Mouse (Mus musculus) mouse trophoblast stem cell (cell line): ENCODE measurements at regions not wholly inside any gene's neighbourhood (a gene's known extent, or its start where the extent isn't known, plus 50 kb on each side); places are given as distances from the start of the nearest gene placed in this dataset.

ENCODE experiments used
- in situ Hi-C, 2 experiments: fragments of 300-500 bp; cut with MseI, MboI; formaldehyde crosslinking; loops; 2 replicates in 1 of 2; 3 replicates in 1 of 2; pipeline ENCODE4 v1.15.1; 2025

DNA sequence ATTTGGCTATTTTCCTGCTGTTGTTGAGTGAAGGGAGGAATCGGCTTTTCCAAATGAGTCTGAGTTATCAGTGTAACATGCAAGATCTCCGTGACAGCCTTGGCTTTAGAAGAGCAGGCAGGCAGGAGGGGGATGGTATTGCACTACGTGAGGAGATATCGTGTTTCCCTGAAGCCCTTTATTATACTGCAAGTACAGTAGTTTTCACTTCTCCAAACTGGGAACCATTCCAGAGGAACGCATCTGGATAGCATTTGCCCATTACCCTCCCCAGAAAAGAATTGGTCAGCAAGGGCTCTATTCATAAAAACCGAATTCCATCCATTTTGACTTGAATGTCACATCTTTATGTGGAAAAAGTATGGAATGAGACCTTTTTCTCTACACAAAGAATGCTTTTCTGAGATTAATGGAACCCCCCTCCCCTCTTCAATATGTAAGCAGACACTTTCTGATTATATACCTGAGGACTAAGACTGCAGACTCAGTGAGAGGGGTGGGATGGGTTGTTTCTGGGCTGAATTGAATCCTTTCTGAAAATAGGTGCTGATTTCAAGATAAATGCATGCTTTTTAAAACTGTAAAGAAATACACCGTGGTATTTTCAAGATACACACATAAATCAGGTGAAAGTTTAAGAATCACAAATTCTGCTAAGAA lies 571.8 kb downstream of the Car8 start:
- in situ Hi-C loops: no loop called here

DNA sequence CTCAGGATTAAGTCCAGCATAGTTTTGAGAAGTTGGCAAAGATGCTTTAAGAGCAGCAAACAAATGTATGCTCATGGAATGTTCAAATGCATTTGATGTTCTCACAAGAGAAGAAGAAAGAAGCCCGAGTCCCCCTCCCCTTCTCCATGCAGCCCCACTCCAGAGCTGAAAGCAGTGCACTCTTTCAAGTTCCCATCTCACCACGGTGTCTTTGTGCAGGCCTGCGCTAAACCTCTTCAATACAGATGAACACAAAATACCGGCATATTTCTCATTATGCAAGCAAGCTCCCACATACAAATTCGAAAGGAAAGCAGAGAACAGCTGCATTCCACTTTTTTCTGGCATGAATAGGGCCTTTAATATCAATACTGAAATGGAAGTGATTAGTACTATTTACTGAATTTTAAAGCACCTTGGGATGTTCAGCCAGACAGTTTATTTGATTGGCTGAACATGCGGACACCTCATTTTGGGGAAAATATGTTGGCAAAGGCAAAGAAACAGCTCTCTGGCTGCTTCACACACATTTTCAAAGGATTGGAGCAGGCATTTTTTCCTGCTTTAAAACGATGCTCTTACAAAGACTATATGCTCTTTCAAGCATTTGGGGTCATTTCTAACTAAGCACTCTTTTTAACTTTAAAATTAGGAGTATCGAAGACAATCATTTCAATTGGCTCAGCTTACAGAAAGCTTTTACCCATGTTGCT lies 595.8 kb downstream of the Car8 start:
- in situ Hi-C loops: no loop called here

DNA sequence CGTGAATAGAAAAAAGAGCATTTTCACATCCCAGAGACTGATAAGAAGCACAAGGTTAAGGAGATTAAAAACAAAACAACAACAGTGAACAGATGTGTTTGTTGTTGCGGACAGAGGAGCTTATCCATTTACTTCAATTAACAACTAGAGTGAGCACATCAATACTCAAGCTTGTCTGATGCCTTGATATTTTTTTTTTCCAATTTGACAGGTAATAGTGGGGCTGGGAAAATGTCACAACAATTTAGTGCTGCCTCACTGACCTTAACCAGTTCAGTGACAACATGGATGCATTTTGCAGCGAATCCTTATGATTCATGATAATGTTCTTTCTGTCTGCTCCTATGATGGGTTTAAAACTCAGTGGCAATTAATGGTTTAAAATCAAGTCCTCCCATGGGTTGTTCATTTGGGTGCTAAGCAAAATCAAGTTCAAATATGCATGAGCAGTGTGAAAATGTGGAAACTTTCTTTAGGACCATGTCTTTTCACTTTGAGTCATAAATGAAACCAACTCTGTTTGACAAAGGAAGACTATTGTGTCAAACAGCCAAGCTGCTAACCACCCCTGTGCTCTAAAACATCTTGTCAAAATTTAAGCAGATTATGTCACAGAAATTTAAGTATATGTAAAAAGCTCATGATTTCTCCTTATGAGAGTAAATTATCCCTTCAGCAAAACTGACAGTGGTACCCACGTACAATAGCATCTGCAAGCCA lies 641.0 kb downstream of the Car8 start:
- in situ Hi-C loops: no loop called here

DNA sequence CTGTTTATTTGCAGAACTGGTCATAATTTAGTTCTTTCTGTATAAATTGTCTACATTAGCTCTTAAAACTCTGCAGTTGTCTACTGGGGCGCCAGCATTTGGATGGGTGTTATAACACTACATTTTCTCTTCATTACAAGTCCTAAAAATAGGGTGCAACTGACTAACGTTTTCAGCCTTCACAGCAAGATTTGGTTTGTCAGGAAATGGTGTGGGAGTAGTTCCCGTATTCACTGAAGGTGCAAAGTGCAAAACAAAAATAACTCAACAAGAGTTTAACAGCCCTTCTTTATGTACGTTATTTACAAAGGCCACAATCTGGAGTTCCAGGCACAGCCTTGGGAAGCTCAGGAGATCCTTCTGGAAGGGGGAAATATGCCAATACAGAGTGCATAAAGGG lies 642.7 kb downstream of the Car8 start:
- in situ Hi-C loops: no loop called here

DNA sequence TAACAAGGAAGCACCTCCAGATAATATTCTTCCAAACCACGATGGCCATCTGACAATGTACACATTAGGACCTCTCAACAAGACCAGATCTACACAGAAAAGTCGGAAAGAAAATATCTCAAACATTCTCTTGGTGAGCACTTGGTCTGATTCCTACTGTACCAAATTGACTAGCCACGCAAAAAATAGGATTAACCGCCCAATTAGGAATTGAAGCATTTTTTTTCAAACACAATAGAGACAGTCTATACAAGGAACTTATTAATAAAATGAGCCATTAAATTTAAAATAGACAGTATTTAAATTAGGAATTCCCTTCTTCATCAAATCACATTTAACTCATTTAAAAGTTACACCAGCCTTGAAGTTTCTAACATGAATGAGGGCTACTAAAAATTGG lies 655.0 kb downstream of the Car8 start:
- in situ Hi-C loops: no loop called here

DNA sequence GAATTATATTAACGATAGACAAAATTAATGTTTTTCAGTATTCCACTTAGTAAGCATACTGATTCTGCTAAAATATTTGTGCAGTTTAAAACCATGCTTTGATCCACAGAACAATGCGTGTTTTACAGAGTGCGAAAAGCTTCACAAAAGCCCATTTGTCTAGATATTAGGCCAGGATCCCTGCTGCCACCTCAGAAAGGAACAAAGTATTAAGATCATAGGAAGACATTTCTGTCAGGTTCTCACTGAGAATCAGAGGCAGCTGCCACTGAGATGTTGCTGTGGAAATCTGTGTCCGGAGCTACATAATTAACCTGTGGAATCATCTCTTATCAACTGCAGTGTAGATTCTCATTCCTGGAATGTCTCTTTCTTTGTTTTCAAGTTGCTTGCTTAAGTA lies 656.9 kb downstream of the Car8 start:
- in situ Hi-C loops: no loop called here

DNA sequence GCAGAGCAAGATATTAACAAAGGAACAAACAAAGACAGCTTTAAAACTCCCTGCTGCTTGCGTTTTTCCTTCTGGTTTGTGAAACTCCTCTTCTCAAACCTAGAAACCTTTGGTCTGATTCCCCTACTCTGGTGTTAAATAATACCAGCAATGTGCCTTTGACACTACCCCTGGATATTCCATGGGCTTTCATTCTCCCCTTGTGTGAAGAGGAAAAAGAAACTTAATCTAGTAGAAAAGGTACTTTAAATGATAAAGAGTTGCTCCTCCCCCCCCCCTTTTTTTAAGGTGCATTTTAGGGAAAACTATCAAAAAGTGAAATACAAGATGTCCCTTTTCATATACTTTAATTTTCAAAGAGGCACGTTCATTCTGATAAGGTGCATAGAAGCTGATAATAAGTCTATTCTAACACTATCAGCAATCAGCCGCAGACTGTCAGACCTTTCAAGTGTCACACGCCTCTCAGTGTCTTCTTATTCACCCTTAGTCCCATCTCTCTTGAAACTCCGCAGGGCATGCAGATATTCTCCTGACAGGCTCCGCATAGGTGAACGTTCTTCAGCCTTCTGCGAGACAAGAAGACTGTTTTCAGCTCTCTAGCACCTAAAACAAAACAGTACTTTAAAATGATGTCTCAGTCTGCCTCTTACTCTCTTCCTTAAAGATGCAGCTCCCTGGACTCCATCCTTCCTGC lies 657.5 kb downstream of the Car8 start:
- in situ Hi-C loops: no loop called here

DNA sequence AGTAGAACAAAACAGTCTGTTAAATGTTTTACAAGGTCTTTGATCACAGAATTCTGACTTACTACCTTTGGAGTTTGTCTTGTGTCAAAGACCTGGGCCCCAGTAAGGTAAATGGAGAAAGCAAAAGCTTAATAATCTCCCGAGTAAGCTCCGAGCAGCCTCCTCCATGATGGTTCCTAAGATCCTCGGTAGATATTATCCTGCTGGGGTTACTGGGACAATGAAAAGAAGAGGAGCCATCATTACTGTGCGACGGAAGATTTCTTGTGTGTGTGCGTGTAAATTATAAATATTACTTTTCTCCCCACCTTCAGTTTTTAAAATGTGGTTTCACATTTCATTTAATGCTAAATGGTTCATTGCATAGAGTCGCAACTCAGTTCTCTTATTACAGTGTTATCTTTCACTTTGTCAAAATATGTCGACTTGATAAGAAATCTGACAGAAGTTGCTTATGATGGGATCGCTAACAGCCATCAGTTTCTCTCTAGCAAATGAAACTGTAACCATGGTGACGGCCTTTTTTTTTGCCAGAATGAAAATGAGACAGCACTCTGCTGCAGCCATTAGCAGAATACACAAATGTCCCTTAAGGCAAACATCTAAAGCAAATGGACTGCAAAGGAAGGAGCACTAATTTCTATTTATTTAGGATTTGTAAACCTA lies 658.2 kb downstream of the Car8 start:
- in situ Hi-C loops: no loop called here

DNA sequence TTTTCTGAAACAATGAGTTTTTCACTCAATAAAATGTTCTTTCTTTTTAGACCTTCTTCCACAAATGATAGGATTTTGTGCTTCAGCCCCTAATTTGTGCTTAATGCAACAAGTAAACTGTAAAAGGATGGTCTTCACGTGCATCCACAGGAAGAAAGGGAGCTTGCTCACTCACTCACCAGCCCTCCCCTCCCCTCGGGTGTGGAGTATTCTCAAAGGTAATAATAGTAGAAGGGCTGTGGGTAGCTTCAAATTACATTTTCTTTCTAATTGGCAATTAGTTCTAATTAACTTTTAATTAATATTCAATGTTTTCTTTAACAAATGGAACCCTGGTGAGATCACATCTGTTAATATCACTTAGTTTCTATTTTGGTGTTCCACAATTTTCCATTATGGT lies 664.8 kb downstream of the Car8 start:
- in situ Hi-C loops: no loop called here

DNA sequence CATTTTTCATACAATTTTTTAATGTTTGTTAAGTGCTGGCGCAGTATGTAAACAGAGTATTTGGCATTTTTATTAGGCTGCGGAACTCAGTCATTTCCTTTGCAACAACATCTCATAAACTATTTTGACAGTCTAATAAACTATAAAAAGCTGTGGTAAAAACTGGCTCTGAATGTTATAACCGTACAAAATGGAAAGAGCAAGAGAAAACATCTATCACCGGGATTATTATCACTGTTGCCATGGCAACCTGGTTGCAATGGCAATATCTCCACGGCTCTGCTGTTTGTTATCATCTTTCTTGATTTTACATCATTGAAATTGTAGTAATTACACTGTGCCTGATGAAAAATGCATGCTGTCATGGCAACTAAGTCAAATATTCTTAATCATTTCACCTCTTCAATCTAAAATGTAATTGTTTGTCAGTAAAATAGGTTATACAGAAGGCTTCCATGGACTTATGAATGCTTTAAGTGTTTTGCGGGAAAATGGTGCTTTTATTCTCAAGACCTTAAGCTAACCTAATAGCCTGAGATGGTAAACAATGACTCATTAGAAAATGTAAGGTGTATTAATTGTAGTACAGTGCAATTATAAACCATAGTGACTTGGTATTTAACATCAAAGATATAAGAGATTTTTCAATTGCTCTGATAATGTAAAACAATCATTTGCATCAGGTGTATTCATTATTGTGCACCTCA lies 671.0 kb downstream of the Car8 start:
- in situ Hi-C loops: no loop called here

DNA sequence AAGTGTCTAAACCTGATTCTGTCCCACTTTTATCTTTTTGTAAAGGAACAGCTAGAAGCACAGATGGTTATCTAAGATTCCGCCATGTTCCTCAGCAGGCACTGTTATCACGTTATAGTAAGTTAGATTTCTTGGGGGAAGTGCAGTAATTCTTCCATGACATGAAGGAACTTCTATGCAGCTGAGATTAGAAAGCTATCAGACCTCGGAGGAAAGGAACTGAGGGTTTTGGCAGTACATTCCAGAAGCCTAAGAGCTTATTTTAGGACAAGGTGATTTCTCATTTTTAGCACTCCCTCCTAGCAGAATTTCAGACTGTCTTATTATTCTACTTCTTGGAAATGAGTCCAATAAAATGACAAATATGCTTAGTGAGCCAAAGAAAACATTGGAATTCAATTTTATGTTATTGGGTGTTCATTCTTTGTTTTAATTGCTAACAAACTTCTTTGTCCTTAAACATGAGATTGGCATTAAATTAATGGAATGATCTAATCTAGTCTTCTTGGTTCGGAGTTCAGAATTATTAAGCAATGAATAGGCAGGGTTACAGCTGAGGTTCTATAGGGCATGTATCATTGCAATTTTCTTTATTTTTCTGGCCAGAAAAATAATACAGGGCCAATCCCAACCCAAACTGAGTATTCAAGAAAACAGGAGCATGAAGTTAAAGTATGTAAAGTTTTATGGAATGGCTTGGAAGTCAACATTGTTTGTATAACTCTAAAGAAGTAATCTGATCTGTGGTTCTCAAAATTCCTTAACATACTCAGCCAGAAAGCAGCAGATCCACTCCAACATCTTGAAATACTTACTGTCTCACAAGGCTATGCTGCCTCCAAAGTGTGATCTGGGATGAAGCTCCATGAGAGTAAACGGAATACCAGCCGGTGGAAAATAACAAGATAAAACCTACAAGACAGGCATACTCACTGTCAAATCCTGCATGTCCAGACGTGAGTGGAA lies 678.7 kb downstream of the Car8 start:
- in situ Hi-C loops: no loop called here

DNA sequence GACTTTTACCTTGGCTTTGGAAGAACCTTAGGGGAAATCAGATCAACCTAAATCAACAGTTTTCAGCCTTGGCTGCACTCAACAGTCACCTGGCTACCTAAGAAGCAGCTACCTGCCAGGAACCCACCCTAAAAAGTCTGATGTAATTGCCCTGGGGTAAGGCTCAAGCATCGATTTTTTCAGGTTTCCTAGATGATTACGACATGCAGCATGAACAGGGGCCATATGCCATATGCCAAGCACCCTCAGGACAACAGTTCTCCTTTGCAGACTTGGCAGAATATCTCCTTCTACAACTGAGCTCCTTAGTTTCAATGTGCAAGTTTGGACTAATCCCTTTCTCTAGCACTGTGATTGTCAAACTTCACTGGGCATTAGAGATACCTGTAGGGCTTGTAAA lies 680.1 kb downstream of the Car8 start:
- in situ Hi-C loops: no loop called here

DNA sequence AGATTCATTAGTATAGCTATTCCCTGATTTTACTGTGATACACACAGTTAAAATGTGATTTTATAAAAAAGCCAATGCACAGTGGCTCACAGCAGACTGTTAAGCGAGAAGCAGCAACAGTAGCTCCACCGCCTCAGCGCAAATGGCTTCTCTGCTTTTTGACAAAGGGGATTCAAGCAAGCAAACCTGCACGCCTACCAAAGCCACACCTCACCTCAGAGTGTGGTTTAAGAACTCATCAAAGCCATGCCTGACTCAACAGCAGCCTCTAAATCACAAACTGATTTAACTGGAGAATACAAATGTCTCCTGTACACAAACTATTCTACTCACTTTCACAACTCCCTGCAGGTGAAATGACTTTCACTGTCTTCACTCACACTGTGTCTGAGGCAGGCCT lies 704.5 kb downstream of the Car8 start:
- in situ Hi-C loops: no loop called here

DNA sequence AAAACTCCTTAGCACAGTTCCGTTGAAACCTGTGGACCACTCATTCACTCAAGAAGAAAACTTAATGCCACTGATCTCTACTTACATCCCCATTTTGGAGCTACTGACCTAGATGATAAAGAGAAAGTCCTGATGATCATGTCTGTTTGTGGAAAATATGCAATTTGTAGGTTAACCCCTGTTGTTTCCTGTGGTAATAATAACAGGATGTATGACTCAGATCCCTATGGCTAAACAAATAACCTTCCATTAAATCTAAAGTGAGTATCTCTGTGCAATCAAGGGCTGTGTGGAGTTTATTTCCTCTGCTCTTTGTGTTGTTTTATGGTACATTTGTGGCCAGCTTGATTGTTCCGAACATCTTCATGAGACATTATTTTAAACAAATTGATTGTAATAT lies 711.1 kb downstream of the Car8 start:
- in situ Hi-C loops: no loop called here

DNA sequence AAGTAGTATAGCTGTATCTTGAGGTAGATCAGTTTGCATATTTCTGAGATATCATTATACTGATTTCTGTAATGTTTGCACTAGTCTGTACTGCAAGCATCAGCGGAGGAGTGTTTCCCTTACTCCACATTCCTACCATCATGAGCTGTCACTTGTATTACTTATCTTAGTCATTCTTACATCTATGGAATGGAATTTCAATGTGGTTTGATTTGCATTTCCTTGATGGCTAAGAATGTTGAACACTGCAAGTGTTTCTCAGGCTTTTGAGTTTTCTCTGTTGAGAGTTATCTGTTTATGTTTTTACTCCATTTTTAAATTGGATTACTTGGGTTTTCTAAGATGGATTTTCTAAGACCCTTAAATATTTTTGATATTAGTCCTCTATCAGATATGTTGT lies 725.8 kb downstream of the Car8 start:
- in situ Hi-C loops: no loop called here

DNA sequence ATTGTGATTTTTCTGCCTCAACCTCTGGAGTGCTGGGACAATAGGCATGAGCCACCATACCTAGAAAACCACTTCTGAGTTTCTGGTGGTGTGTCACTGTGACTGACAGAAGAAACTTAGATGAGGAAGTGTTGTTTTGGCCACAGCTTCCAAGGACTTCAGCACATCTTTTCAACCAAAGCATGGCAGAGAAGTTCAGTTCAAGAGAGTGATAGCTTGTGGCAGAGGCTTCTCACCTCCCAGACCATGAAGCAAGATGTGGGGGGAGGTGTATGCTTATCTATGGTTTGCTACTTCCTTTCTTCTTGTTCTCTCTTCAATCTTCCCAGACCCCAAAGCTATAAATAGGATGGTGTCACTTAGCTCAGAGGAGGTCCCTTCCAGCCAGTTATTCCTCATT lies 753.3 kb downstream of the Car8 start:
- in situ Hi-C loops: no loop called here

DNA sequence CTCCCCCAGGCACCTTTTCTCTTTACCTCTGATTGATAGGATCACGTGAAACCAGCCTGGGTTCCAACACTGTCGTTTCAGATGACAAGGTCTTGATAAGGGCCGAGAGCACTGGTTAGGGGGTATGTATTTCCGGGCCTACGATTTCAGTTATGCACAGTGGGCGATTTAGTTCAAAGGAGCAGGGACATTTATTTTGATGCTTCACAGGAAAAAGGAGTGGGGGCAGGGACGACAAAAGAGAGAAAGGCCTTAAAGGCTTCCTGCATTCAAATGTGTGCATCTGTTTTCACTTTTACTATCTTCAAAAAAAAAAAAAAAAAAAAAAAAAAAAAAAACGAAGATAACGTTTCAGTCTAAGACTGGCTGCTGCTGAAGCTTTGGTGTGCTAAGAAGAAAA lies 783.7 kb downstream of the Car8 start:
- in situ Hi-C loops: no loop called here

DNA sequence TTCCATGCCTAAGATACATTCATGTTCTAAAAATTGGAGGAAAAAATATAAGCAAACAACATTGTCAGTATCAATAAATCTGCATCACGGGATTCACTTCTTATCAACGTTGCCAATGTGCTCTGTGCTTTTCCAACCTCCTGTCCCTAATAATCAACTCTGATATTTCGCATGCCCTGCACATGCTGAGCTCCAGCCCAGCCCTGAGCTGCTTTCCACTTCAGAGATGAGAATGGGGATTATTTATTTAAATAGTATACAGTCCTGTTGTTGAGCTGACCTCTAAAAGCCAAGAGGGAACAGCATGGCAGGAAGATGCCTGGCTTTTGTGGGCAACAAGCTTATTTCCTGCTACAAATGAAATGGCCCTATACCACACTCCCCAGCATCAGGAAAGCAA lies 786.2 kb downstream of the Car8 start:
- in situ Hi-C loops: no loop called here

DNA sequence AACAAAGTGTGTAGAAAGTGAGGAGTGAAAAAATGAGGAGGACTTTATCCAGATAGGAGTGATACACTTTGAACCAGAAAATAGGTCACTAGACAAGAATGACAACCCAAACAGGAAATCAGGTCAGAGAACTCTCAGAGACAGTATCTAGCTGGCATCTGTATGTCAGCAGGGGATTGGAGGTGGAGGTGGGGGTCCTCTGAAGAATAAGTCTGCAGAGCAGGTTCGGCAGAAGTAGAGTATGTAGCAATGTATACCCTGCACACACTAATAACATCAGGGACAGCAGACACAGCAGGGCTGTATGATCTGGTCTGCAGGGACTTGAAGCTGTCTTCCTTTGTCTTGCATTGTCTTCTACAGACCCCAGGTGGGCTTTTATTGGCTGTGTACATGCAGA lies 787.9 kb downstream of the Car8 start:
- in situ Hi-C loops: no loop called here

DNA sequence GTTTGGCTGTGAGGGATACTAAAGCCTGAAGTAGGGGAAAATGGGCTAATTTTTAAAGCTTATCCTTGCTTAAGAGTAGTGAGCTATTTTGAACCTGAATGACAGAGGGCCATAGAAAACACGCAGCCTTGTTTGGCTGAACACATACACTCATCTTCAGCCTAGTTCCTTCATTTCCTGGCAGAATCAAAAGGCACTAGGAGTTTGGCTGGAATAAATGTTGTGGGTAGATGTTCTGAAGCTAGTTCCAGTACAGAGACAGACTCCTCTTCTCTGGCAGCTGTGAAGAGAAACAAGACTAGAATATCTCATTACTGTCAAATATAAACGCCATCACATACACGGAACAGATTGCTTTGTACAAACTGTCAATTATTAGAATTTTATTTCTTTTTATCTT lies 809.5 kb downstream of the Car8 start:
- in situ Hi-C loops: no loop called here
